Mouse (Mus musculus) olfactory bulb, adult 2 months (tissue): ENCODE data around the gene Ucp2.

Source experiments
- CTCF ChIP-seq: fragments of 200-500 bp; IDR thresholded peaks from 2 replicates; pipeline ENCODE4 v1.5.1; 2012; ENCODE audit warnings: low read depth, mild to moderate bottlenecking, low read length, moderate library complexity; ENCODE audit not compliant: insufficient read depth
- POLR2A ChIP-seq: fragments of 200-500 bp; IDR thresholded peaks from 2 replicates; pipeline ENCODE4 v1.6.1; 2012; ENCODE audit warnings: mild to moderate bottlenecking, low read depth, low read length, moderate library complexity; ENCODE audit not compliant: insufficient read depth

DNA sequence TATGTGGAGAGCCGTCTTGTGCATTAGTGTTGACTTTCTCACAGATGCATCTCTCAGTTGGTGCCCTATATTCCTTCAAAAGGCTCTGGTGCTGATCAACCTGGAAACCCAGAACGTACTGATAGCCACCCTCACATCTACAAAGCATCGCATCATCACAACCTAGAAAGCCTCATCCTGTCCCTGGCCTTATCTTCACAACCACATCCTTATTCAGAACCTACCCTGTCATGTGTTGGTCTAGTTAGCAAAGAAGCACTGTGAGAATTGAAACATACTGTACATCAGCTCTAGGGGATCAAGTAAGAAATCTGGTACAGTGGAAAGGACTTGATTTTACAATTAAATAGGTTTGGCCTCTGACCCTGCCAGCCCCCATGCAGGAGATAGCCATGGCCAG is 44.2 kb upstream of the Ucp2 start:
- TF ChIP-seq POLR2A = no peak
- TF ChIP-seq CTCF = no peak
